Mouse (Mus musculus) urinary bladder, postnatal 14 days (tissue): ENCODE results near the gene Dnase2a.

Experiments used
- DNase-seq: peaks from one replicate; pipeline ENCODE4 v3.0.0; 2021; ENCODE audit warnings: low spot score

Dnase2a gene

GRCm38 (mm10) chr8:84936962-84937546 is 28.7 kb downstream of the Dnase2a start, which contains the start of gene Mast1:
TSS of gene Mast1 (minus strand) at chr8:84937359.
- DNase-seq, result peak; percentile 49

GRCm38 (mm10) chr8:84937620-84938485 is 29.5 kb downstream of the Dnase2a start:
- DNase-seq, result no peak

- no peak for DNase-seq
Measured at GRCm38 (mm10) chr8:84943699-84944098, 35.3 kb downstream of the Dnase2a start.

GRCm38 (mm10) chr8:84944478-84945160 is 36.3 kb downstream of the Dnase2a start:
- DNase-seq, result no peak

GRCm38 (mm10) chr8:84945235-84945632 is 36.9 kb downstream of the Dnase2a start:
- DNase-seq, result no peak

GRCm38 (mm10) chr8:84945633-84946527 is 37.5 kb downstream of the Dnase2a start:
- DNase-seq, result no peak

- no peak for DNase-seq
Measured at GRCm38 (mm10) chr8:84946528-84947240, 38.3 kb downstream of the Dnase2a start, which contains the start of gene Rtbdn. TSS of gene Rtbdn (plus strand) at chr8:84946991.

- DNase-seq, result no peak
Measured at GRCm38 (mm10) chr8:84947241-84947545, 38.8 kb downstream of the Dnase2a start.

- DNase-seq, result no peak
Measured at GRCm38 (mm10) chr8:84949753-84950152, 41.4 kb downstream of the Dnase2a start.

GRCm38 (mm10) chr8:84952612-84953255 is 44.4 kb downstream of the Dnase2a start:
- peak; percentile 63 for DNase-seq

GRCm38 (mm10) chr8:84956768-84957167 is 48.4 kb downstream of the Dnase2a start:
- peak; percentile 76 for DNase-seq

GRCm38 (mm10) chr8:84959811-84960210 is 51.5 kb downstream of the Dnase2a start:
- DNase-seq, result no peak

- no peak for DNase-seq
Measured at GRCm38 (mm10) chr8:84963952-84964351, 55.6 kb downstream of the Dnase2a start.

- DNase-seq, result peak; percentile 95
Measured at GRCm38 (mm10) chr8:84965731-84966291, 57.5 kb downstream of the Dnase2a start.

- DNase-seq, result no peak
Measured at GRCm38 (mm10) chr8:84966603-84967002, 58.2 kb downstream of the Dnase2a start.

GRCm38 (mm10) chr8:84967532-84968304 is 59.4 kb downstream of the Dnase2a start:
- DNase-seq, result no peak

GRCm38 (mm10) chr8:84968650-84969049 is 60.3 kb downstream of the Dnase2a start:
- no peak for DNase-seq

- DNase-seq, result peak; percentile 80
Measured at GRCm38 (mm10) chr8:84969241-84970134, 61.1 kb downstream of the Dnase2a start, which contains the start of the genes Gm49661, Prdx2 and Rnaseh2a. TSS of gene Gm49661 (minus strand) at chr8:84969433. TSS of gene Prdx2 (plus strand) at chr8:84969587. TSS of gene Rnaseh2a (minus strand) at chr8:84969767.
